Mouse (Mus musculus) hindbrain, embryonic 14.5 days (tissue): Measurements from ENCODE around the gene Pdss2. TPM values are rescaled to one million over a fixed set of nuclear protein-coding genes. Genes with fewer than 3 reads are reported as not detected.
A peak's percentile ranks its signal among the peaks of the same experiment; 100 is the strongest.

Experiments
- ATAC-seq: fragments of 200-750 bp; cut with Nextera tagmentation; 2 replicates; pipeline ENCODE4 v1.8.0; 2017; ENCODE audit warnings: moderate number of reproducible peaks, mild to moderate bottlenecking, moderate TSS enrichment, moderate library complexity; ENCODE audit not compliant: low FRiP score
- DNase-seq: peaks from one replicate; pipeline ENCODE4 v3.0.0-alpha.2; 2015; ENCODE audit warnings: low spot score
- H3K27ac ChIP-seq: fragments of 300-500 bp; sonication (generic); 2 replicates; pipeline ENCODE4 v1.5.1; 2014; ENCODE audit warnings: mild to moderate bottlenecking, moderate library complexity
- H3K27me3 ChIP-seq: fragments of 300-500 bp; sonication (generic); 2 replicates; pipeline ENCODE4 v1.6.1; 2014; ENCODE audit warnings: mild to moderate bottlenecking, low read length, mixed read lengths; ENCODE audit not compliant: control insufficient read depth, insufficient read depth
- H3K36me3 ChIP-seq: fragments of 300-500 bp; sonication (generic); replicated peaks from 2 replicates; pipeline ENCODE4 v1.6.1; 2014; ENCODE audit not compliant: control insufficient read depth, insufficient read depth
- H3K4me1 ChIP-seq: fragments of 300-500 bp; sonication (generic); replicated peaks from 2 replicates; pipeline ENCODE4 v1.6.1; 2014; ENCODE audit warnings: antibody characterized with exemption, low read length, mixed read lengths; ENCODE audit not compliant: control insufficient read depth, insufficient read depth
- H3K4me2 ChIP-seq: fragments of 300-500 bp; sonication (generic); replicated peaks from 2 replicates; pipeline ENCODE4 v1.6.1; 2014; ENCODE audit warnings: mild to moderate bottlenecking, moderate library complexity
- H3K4me3 ChIP-seq: fragments of 300-500 bp; sonication (generic); replicated peaks from 2 replicates; pipeline ENCODE4 v1.5.1; 2014; ENCODE audit warnings: mild to moderate bottlenecking, low read length
- H3K9ac ChIP-seq: fragments of 300-500 bp; sonication (generic); 2 replicates; pipeline ENCODE4 v1.6.1; 2014
- H3K9me3 ChIP-seq: fragments of 300-500 bp; sonication (generic); 2 replicates; pipeline ENCODE4 v1.6.1; 2016; ENCODE audit warnings: low read length; ENCODE audit not compliant: control insufficient read depth
- WGBS: fragments of 180-500 bp; shearing (Covaris S2); extraction: QIAGEN DNeasy Blood & Tissue Kit; methylation state at CpG from one replicate; pipeline ENCODE4 v1.1.7; 2014; 5-methylcytosine and 5-hydroxymethylcytosine counted together
- polyA plus RNA-seq: library from polyadenylated mRNA; unstranded; fragments of >200 nt; fragmentation: Nextera tagmentation; extraction: Ambion mirVana; gene quantifications from 2 replicates; pipeline ENCODE4 v1.2.1, GENCODE M21; 2014

Gene Pdss2
- polyA plus RNA-seq, 1 experiment from 2014 or later: 15.0 TPM

- H3K4me3 ChIP-seq: no peak overlapping the region
- no peaks in the 10 kb centered on the region for H3K36me3 ChIP-seq
- no peak overlapping the region for H3K9ac ChIP-seq
- 21% methylated on average over 2 of the region's 2 CpGs for WGBS
- H3K4me1 ChIP-seq: peaks cover 5% of the 10 kb centered on the region; the same call in 1 of the 2 replicates
- no peaks in the 10 kb centered on the region for H3K9me3 ChIP-seq
- H3K4me2 ChIP-seq: no peak overlapping the region
- ATAC-seq (no peak), DNase-seq (no peak)
- no peak overlapping the region; the same call in 1 of the 2 replicates for H3K27ac ChIP-seq
- H3K27me3 ChIP-seq: no peaks in the 10 kb centered on the region
Measured at GRCm38 (mm10) chr10:43349718-43350117, 128.4 kb downstream of the Pdss2 start.

GRCm38 (mm10) chr10:43357884-43358283, 136.6 kb downstream of the Pdss2 start:
- Histone ChIP-seq H3K36me3 (no peaks in the 10 kb centered on the region), H3K9ac (no peak overlapping the region), H3K27ac (no peak overlapping the region), H3K4me2 (no peak overlapping the region), H3K9me3 (no peaks in the 10 kb centered on the region), H3K4me1 (no peaks in the 10 kb centered on the region), H3K4me3 (no peak overlapping the region), H3K27me3 (no peaks in the 10 kb centered on the region)
- no peak for ATAC-seq
- DNase-seq: no peak
- WGBS: 68% methylated on average over 4 of the region's 4 CpGs

- no peaks in the 10 kb centered on the region for H3K9me3 ChIP-seq
- DNase-seq (no peak), ATAC-seq (no peak)
- no peak overlapping the region for H3K27ac ChIP-seq
- 92% methylated on average over 6 of the region's 6 CpGs for WGBS
- H3K4me2 ChIP-seq: no peak overlapping the region
- no peaks in the 10 kb centered on the region for H3K36me3 ChIP-seq
- H3K27me3 ChIP-seq: no peaks in the 10 kb centered on the region
- H3K9ac ChIP-seq: no peak overlapping the region
- H3K4me1 ChIP-seq: peaks cover 3% of the 10 kb centered on the region; the same call in 1 of the 2 replicates
- H3K4me3 ChIP-seq: no peak overlapping the region
Measured at GRCm38 (mm10) chr10:43362947-43363346, 141.7 kb downstream of the Pdss2 start.

- WGBS: 77% methylated on average over 5 of the region's 5 CpGs
- Histone ChIP-seq H3K27me3 (no peaks in the 10 kb centered on the region), H3K4me1 (peaks cover 3% of the 10 kb centered on the region; the same call in 1 of the 2 replicates), H3K36me3 (no peaks in the 10 kb centered on the region), H3K9ac (no peak overlapping the region), H3K4me3 (no peak overlapping the region), H3K9me3 (no peaks in the 10 kb centered on the region), H3K27ac (no peak overlapping the region), H3K4me2 (no peak overlapping the region)
- DNase-seq (no peak), ATAC-seq (no peak)
Measured at GRCm38 (mm10) chr10:43363431-43363851, 142.2 kb downstream of the Pdss2 start.

GRCm38 (mm10) chr10:43365909-43366308, 144.6 kb downstream of the Pdss2 start:
- Histone ChIP-seq H3K4me1 (peaks cover 3% of the 10 kb centered on the region; the same call in 1 of the 2 replicates), H3K4me2 (no peak overlapping the region), H3K27me3 (no peaks in the 10 kb centered on the region), H3K4me3 (no peak overlapping the region), H3K9ac (no peak overlapping the region), H3K27ac (no peak overlapping the region), H3K9me3 (no peaks in the 10 kb centered on the region), H3K36me3 (no peaks in the 10 kb centered on the region)
- WGBS: 80% methylated on average over 4 of the region's 4 CpGs
- ATAC-seq (no peak), DNase-seq (no peak)

- no peak for DNase-seq
- H3K27ac ChIP-seq: no peak overlapping the region
- H3K36me3 ChIP-seq: no peaks in the 10 kb centered on the region
- peaks cover 5% of the 10 kb centered on the region; the same call in 1 of the 2 replicates for H3K4me1 ChIP-seq
- no peak overlapping the region for H3K4me2 ChIP-seq
- ATAC-seq: no peak
- no peak overlapping the region for H3K9ac ChIP-seq
- no peaks in the 10 kb centered on the region for H3K9me3 ChIP-seq
- H3K27me3 ChIP-seq: no peaks in the 10 kb centered on the region
- WGBS: 91% methylated on average over 5 of the region's 5 CpGs
- H3K4me3 ChIP-seq: no peak overlapping the region
Measured at GRCm38 (mm10) chr10:43368611-43369010, 147.3 kb downstream of the Pdss2 start.

GRCm38 (mm10) chr10:43372315-43372714, 151.0 kb downstream of the Pdss2 start:
- peaks cover 5% of the 10 kb centered on the region; the same call in 1 of the 2 replicates for H3K4me1 ChIP-seq
- DNase-seq (no peak), ATAC-seq (no peak)
- WGBS: 50% methylated on average over 7 of the region's 7 CpGs
- no peaks in the 10 kb centered on the region for H3K27me3 ChIP-seq
- H3K27ac ChIP-seq: peak overlapping the region; percentile 22; the same call in 1 of the 2 replicates
- H3K9me3 ChIP-seq: no peaks in the 10 kb centered on the region
- H3K4me3 ChIP-seq: no peak overlapping the region
- no peak overlapping the region for H3K4me2 ChIP-seq
- H3K9ac ChIP-seq: no peak overlapping the region; the same call in 1 of the 2 replicates
- H3K36me3 ChIP-seq: no peaks in the 10 kb centered on the region

GRCm38 (mm10) chr10:43373035-43373434, 151.7 kb downstream of the Pdss2 start:
- peaks cover 5% of the 10 kb centered on the region; the same call in 1 of the 2 replicates for H3K4me1 ChIP-seq
- H3K27me3 ChIP-seq: no peaks in the 10 kb centered on the region
- H3K4me3 ChIP-seq: no peak overlapping the region
- DNase-seq (no peak), ATAC-seq (no peak)
- H3K36me3 ChIP-seq: no peaks in the 10 kb centered on the region
- WGBS: 92% methylated on average over 9 of the region's 9 CpGs
- no peaks in the 10 kb centered on the region for H3K9me3 ChIP-seq
- H3K9ac ChIP-seq: no peak overlapping the region
- no peak overlapping the region for H3K27ac ChIP-seq
- H3K4me2 ChIP-seq: no peak overlapping the region

GRCm38 (mm10) chr10:43373666-43374065, 152.4 kb downstream of the Pdss2 start:
- Histone ChIP-seq H3K36me3 (no peaks in the 10 kb centered on the region), H3K4me3 (no peak overlapping the region), H3K27ac (no peak overlapping the region), H3K9ac (no peak overlapping the region), H3K4me2 (no peak overlapping the region), H3K4me1 (peaks cover 5% of the 10 kb centered on the region; the same call in 1 of the 2 replicates), H3K27me3 (no peaks in the 10 kb centered on the region), H3K9me3 (no peaks in the 10 kb centered on the region)
- DNase-seq: no peak
- 80% methylated on average over 12 of the region's 12 CpGs for WGBS
- no peak for ATAC-seq

GRCm38 (mm10) chr10:43375286-43375685, 154.0 kb downstream of the Pdss2 start:
- no peak overlapping the region for H3K4me3 ChIP-seq
- no peak overlapping the region for H3K27ac ChIP-seq
- ATAC-seq: no peak
- peaks cover 5% of the 10 kb centered on the region; the same call in 1 of the 2 replicates for H3K4me1 ChIP-seq
- no peaks in the 10 kb centered on the region for H3K9me3 ChIP-seq
- H3K9ac ChIP-seq: no peak overlapping the region
- 72% methylated on average over 4 of the region's 4 CpGs for WGBS
- no peak overlapping the region for H3K4me2 ChIP-seq
- H3K36me3 ChIP-seq: no peaks in the 10 kb centered on the region
- no peaks in the 10 kb centered on the region for H3K27me3 ChIP-seq
- DNase-seq: no peak
